Mouse (Mus musculus) E14TG2a.4 (cell line): ENCODE data around the gene Lrig2.

Experiments
- CTCF ChIP-seq: conservative IDR thresholded peaks from 2 replicates; pipeline ENCODE4 v1.5.1; 2014; ENCODE audit warnings: low read length
- POU5F1 ChIP-seq: IDR thresholded peaks from 2 replicates; pipeline ENCODE4 v1.6.1; 2014; ENCODE audit warnings: low read length, borderline replicate concordance

GRCm38 (mm10) chr3:104435947-104436346, 75.8 kb downstream of the Lrig2 start:
- TF ChIP-seq CTCF (no peak), POU5F1 (no peak)
